Mouse (Mus musculus) heart, embryonic 12.5 days (tissue): ENCODE measurements around the gene Rfx6. TPM values are rescaled to one million over a fixed set of nuclear protein-coding genes. Genes with fewer than 3 reads are reported as not detected.
A peak's percentile ranks its signal among the peaks of the same experiment; 100 is the strongest.

ENCODE experiments used
- ATAC-seq: fragments of 200-750 bp; cut with Nextera tagmentation; 2 replicates; pipeline ENCODE4 v1.8.0; 2017; ENCODE audit warnings: moderate TSS enrichment, moderate library complexity; ENCODE audit not compliant: insufficient number of reproducible peaks, low FRiP score
- H3K27ac ChIP-seq: fragments of 300-500 bp; sonication (generic); 2 replicates; pipeline ENCODE4 v1.5.1; 2016; ENCODE audit warnings: mild to moderate bottlenecking, moderate library complexity; ENCODE audit not compliant: poor library complexity, severe bottlenecking
- H3K27me3 ChIP-seq: fragments of 300-500 bp; sonication (generic); replicated peaks from 2 replicates; pipeline ENCODE4 v1.6.1; 2016; ENCODE audit warnings: mild to moderate bottlenecking, moderate library complexity
- H3K36me3 ChIP-seq: fragments of 300-500 bp; sonication (generic); 2 replicates; pipeline ENCODE4 v1.6.1; 2016; ENCODE audit warnings: mild to moderate bottlenecking, moderate library complexity
- H3K4me1 ChIP-seq: fragments of 300-500 bp; sonication (generic); replicated peaks from 2 replicates; pipeline ENCODE4 v1.6.1; 2016; ENCODE audit warnings: mild to moderate bottlenecking
- H3K4me2 ChIP-seq: fragments of 300-500 bp; sonication (generic); 2 replicates; pipeline ENCODE4 v1.6.1; 2016; ENCODE audit warnings: mild to moderate bottlenecking, moderate library complexity
- H3K4me3 ChIP-seq: fragments of 300-500 bp; sonication (generic); 2 replicates; pipeline ENCODE4 v1.5.1; 2016; ENCODE audit warnings: mild to moderate bottlenecking
- H3K9ac ChIP-seq: fragments of 300-500 bp; sonication (generic); 2 replicates; pipeline ENCODE4 v1.6.1; 2016; ENCODE audit warnings: mild to moderate bottlenecking, moderate library complexity
- H3K9me3 ChIP-seq: fragments of 300-500 bp; sonication (generic); replicated peaks from 2 replicates; pipeline ENCODE4 v1.6.1; 2016; ENCODE audit warnings: mild to moderate bottlenecking, moderate library complexity
- WGBS: fragments of 180-500 bp; shearing (Covaris S2); methylation state at CpG from one replicate; pipeline ENCODE4 v1.1.7; 2016; 5-methylcytosine and 5-hydroxymethylcytosine counted together
- polyA plus RNA-seq: library from polyadenylated mRNA; unstranded; fragments of >200 nt; fragmentation: Nextera tagmentation; extraction: Ambion mirVana; gene quantifications from 2 replicates; pipeline ENCODE4 v1.2.1, GENCODE M21; 2016

The Rfx6 gene
- not detected in 2 replicates for polyA plus RNA-seq

DNA sequence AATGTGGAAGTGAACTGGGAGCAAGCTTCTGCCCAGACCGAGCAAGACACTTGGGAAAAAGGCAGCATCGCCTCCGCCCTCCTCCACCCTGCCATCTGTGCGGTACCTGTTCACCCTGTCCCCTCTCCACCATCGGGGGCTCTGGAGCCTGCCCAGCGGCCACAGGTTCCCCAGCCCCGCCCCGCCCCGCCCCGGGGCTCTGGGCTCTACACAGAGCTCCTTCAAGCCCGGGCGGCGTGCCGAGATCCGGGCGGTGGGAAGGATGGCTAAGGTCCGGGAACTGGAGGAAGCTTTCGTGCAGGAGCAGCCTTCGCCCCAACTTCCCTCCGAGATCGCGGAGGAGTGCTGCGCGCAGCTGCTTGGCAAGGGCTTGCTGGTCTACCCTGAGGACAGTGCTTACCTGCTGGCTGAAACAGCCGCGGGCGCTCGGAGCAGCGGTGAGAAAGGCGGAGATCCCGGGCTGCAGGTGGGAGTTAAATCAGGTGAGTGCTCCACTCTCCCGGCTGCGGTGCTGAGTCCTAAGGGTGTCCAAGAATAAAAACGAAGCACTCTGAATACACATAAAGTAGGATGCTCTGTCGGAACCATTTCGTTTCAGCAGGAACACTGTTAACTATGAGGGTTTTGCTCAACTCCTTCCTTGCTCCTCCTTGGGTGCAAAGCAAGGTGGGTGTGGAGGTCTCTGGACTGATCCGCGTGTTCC, at the start of gene Rfx6:
Gene Rfx6 (plus strand): TSS at position 209 of the 703 bp plus-strand sequence.
- Histone ChIP-seq H3K4me3 (peak within 1 kb of the TSS; percentile 48), H3K27ac (no peak within 1 kb of the TSS), H3K36me3 (no peaks in the 10 kb centered on the region), H3K4me2 (peak within 1 kb of the TSS; percentile 97), H3K9me3 (no peaks in the 10 kb centered on the region), H3K9ac (0 out of 2 replicates have a peak within 1 kb of the TSS, but pooled peaks have one; percentile 23), H3K4me1 (peaks cover 12% of the 10 kb centered on the region; the same call in 1 of the 2 replicates), H3K27me3 (peaks cover 24% of the 10 kb centered on the region)
- under 1% methylated on average over 38 of the region's 38 CpGs for WGBS
- peak; percentile 36; the same call in 1 of the 2 replicates for ATAC-seq

- H3K27me3 ChIP-seq: no peaks in the 10 kb centered on the region
- no peak for ATAC-seq
- 64% methylated on average over 8 of the region's 8 CpGs for WGBS
These were observed 46.0 kb upstream of the Rfx6 start, which contains the start of gene Gprc6a for GRCm38 (mm10) chr10:51631411-51632136. Gprc6a (minus strand) TSS chr10:51631461.

GRCm38 (mm10) chr10:51649506-51650221, 27.9 kb upstream of the Rfx6 start:
- no peak for ATAC-seq
- no peaks in the 10 kb centered on the region for H3K4me1 ChIP-seq
- H3K4me2 ChIP-seq: no peak overlapping the region
- no peaks in the 10 kb centered on the region for H3K27me3 ChIP-seq
- H3K27ac ChIP-seq: no peak overlapping the region
- H3K36me3 ChIP-seq: no peaks in the 10 kb centered on the region
- WGBS: 60% methylated on average over 3 of the region's 3 CpGs
- H3K9me3 ChIP-seq: no peaks in the 10 kb centered on the region
- no peak overlapping the region for H3K4me3 ChIP-seq
- H3K9ac ChIP-seq: no peak overlapping the region

More at GRCm38 (mm10) chr10:51631411-51632136, 46.0 kb upstream of the Rfx6 start, which contains the start of gene Gprc6a:
- Histone ChIP-seq H3K4me3 (no peak within 1 kb of the TSS), H3K4me2 (no peak within 1 kb of the TSS), H3K9ac (no peak within 1 kb of the TSS), H3K9me3 (no peaks in the 10 kb centered on the region), H3K4me1 (no peaks in the 10 kb centered on the region), H3K36me3 (no peaks in the 10 kb centered on the region), H3K27ac (no peak within 1 kb of the TSS)

GRCm38 (mm10) chr10:51657324-51657723, 20.2 kb upstream of the Rfx6 start:
- Histone ChIP-seq H3K4me1 (no peaks in the 10 kb centered on the region), H3K36me3 (no peaks in the 10 kb centered on the region), H3K9ac (no peak overlapping the region), H3K4me2 (no peak overlapping the region), H3K4me3 (no peak overlapping the region), H3K27ac (no peak overlapping the region), H3K9me3 (no peaks in the 10 kb centered on the region), H3K27me3 (no peaks in the 10 kb centered on the region)
- WGBS: 57% methylated on average over 1 of the region's 1 CpGs
- ATAC-seq: no peak

GRCm38 (mm10) chr10:51669334-51669733, 8.2 kb upstream of the Rfx6 start:
- H3K9ac ChIP-seq: no peak overlapping the region
- H3K36me3 ChIP-seq: no peaks in the 10 kb centered on the region
- no peak overlapping the region for H3K4me2 ChIP-seq
- H3K4me1 ChIP-seq: no peaks in the 10 kb centered on the region
- no peaks in the 10 kb centered on the region for H3K9me3 ChIP-seq
- no peaks in the 10 kb centered on the region for H3K27me3 ChIP-seq
- no peak overlapping the region for H3K27ac ChIP-seq
- no peak overlapping the region for H3K4me3 ChIP-seq
- no peak for ATAC-seq

- H3K4me2 ChIP-seq: no peak overlapping the region
These were observed 6.0 kb upstream of the Rfx6 start for GRCm38 (mm10) chr10:51671583-51671982.

GRCm38 (mm10) chr10:51672082-51672779, 5.3 kb upstream of the Rfx6 start:
- H3K9me3 ChIP-seq: no peaks in the 10 kb centered on the region
- H3K36me3 ChIP-seq: no peaks in the 10 kb centered on the region
- H3K27ac ChIP-seq: no peak overlapping the region
- no peak overlapping the region for H3K4me2 ChIP-seq
- peaks cover under 1% of the 10 kb centered on the region; the same call in 1 of the 2 replicates for H3K4me1 ChIP-seq
- ATAC-seq: no peak
- 39% methylated on average over 1 of the region's 1 CpGs for WGBS
- H3K27me3 ChIP-seq: peaks cover 12% of the 10 kb centered on the region
- H3K9ac ChIP-seq: no peak overlapping the region
- no peak overlapping the region for H3K4me3 ChIP-seq

More at GRCm38 (mm10) chr10:51671583-51671982, 6.0 kb upstream of the Rfx6 start:
- Histone ChIP-seq H3K27me3 (peaks cover 5% of the 10 kb centered on the region), H3K9ac (no peak overlapping the region), H3K9me3 (no peaks in the 10 kb centered on the region), H3K4me3 (no peak overlapping the region), H3K4me1 (no peaks in the 10 kb centered on the region), H3K36me3 (no peaks in the 10 kb centered on the region), H3K27ac (no peak overlapping the region)
- ATAC-seq: no peak
- WGBS: 75% methylated on average over 4 of the region's 4 CpGs

DNA sequence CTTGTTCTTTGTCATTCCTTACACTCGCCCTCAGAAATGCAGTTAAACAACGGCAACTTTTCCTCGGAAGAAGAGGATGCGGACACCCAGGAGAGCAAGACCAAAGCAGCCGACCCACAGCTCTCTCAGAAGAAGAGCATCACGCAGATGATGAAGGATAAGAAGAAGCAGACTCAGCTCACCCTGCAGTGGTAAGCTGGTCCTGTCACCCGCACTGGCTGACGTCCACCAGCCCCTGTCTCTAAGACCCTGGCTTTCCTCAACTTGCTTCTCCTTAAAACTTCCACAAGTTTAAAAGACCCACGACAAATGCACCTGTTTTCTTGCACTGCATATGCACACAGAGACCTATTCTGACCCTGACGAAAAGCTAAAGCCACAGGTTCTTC, 689 bp downstream of the Rfx6 start:
- no peak overlapping the region for H3K27ac ChIP-seq
- H3K27me3 ChIP-seq: peaks cover 24% of the 10 kb centered on the region
- H3K9ac ChIP-seq: no peak overlapping the region
- WGBS: 6% methylated on average over 10 of the region's 10 CpGs
- no peak for ATAC-seq
- H3K4me3 ChIP-seq: peak overlapping the region; percentile 48
- H3K9me3 ChIP-seq: no peaks in the 10 kb centered on the region
- peaks cover 12% of the 10 kb centered on the region; the same call in 1 of the 2 replicates for H3K4me1 ChIP-seq
- H3K4me2 ChIP-seq: peak overlapping the region; percentile 97
- no peaks in the 10 kb centered on the region for H3K36me3 ChIP-seq

GRCm38 (mm10) chr10:51720904-51721303, 43.3 kb downstream of the Rfx6 start:
- H3K27ac ChIP-seq: no peak overlapping the region
- WGBS: 53% methylated on average over 3 of the region's 3 CpGs

DNA sequence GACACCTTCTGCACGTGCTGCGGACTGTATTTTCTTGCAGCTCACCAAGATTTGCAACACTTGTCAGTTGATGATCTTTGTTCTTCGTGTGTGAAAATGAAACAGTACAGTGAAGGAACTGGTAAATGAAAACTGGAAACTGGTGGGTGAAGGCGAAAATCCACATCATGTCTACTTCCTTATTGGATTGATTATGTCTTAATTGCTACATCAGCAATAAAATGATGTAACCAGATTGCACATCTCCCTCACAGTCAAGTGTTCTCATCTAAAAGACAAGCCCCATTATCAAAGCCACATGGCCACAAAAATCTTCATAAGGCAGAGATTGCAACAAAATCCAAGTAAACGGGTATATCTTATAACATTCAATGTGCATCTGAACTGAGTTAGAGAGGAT, 83.9 kb downstream of the Rfx6 start:
- 78% methylated on average over 5 of the region's 5 CpGs for WGBS
- Histone ChIP-seq H3K4me1 (no peaks in the 10 kb centered on the region), H3K27me3 (no peaks in the 10 kb centered on the region), H3K36me3 (no peaks in the 10 kb centered on the region), H3K4me3 (no peak overlapping the region), H3K27ac (no peak overlapping the region), H3K9ac (no peak overlapping the region), H3K4me2 (no peak overlapping the region), H3K9me3 (no peaks in the 10 kb centered on the region)
- ATAC-seq: no peak

More at GRCm38 (mm10) chr10:51720904-51721303, 43.3 kb downstream of the Rfx6 start:
- H3K27me3 ChIP-seq: no peaks in the 10 kb centered on the region
- no peak overlapping the region for H3K9ac ChIP-seq
- ATAC-seq: no peak
- no peak overlapping the region for H3K4me3 ChIP-seq
- H3K9me3 ChIP-seq: no peaks in the 10 kb centered on the region
- no peaks in the 10 kb centered on the region for H3K36me3 ChIP-seq
- no peaks in the 10 kb centered on the region for H3K4me1 ChIP-seq
- H3K4me2 ChIP-seq: no peak overlapping the region
